Mouse (Mus musculus) MEL (cell line): ENCODE measurements around the gene Hbp1. TPM values are rescaled to one million over a fixed set of nuclear protein-coding genes. Genes with fewer than 3 reads are reported as not detected.

ENCODE experiments used
- DNase-seq: peaks from one replicate; pipeline ENCODE4 v3.0.0; 2011; ENCODE audit warnings: low read depth, low spot score
- H3K27ac ChIP-seq: 2 replicates; pipeline ENCODE4 v1.5.1; 2012; ENCODE audit warnings: low read depth, mild to moderate bottlenecking, control low read depth, low read length, moderate library complexity; ENCODE audit not compliant: control insufficient read depth
- H3K27me3 ChIP-seq, 2 experiments: fragments of 150-350 bp in 1 of 2; sonication (generic) in 1 of 2; 2 replicates each; pipeline ENCODE4 v1.6.1; 2012; ENCODE audit warnings: low read length in 2 of 2, mild to moderate bottlenecking in 2 of 2, improper control_type of control experiment in 1 of 2, moderate library complexity in 1 of 2; ENCODE audit not compliant: insufficient read depth in 2 of 2, control insufficient read depth in 1 of 2
- H3K36me3 ChIP-seq, 2 experiments: 2 replicates each; pipeline ENCODE4 v1.6.1; 2012 to 2014; ENCODE audit warnings: low read length in 2 of 2, improper control_type of control experiment in 1 of 2, inconsistent platforms in 1 of 2, mild to moderate bottlenecking in 1 of 2; ENCODE audit not compliant: insufficient read depth in 2 of 2, control insufficient read depth in 1 of 2
- H3K4me1 ChIP-seq, 2 experiments: fragments of 150-350 bp in 1 of 2; sonication (generic) in 1 of 2; 2 replicates each; pipeline ENCODE4 v1.6.1; 2012; ENCODE audit warnings: low read length in 2 of 2, improper control_type of control experiment in 1 of 2, mild to moderate bottlenecking in 1 of 2; ENCODE audit not compliant: insufficient read depth in 2 of 2, control insufficient read depth in 1 of 2
- H3K4me3 ChIP-seq, 2 experiments: fragments of 150-350 bp in 1 of 2; sonication (generic) in 1 of 2; 2 replicates each; pipeline ENCODE4 v1.5.1; 2012; ENCODE audit warnings: low read depth in 2 of 2, low read length in 2 of 2, mild to moderate bottlenecking in 2 of 2, moderate library complexity in 2 of 2, control low read depth in 1 of 2, improper control_type of control experiment in 1 of 2; ENCODE audit not compliant: control insufficient read depth in 1 of 2, insufficient read depth in 1 of 2
- H3K79me2 ChIP-seq: 2 replicates; pipeline ENCODE4 v1.6.1; 2012; ENCODE audit warnings: mild to moderate bottlenecking, low read length, moderate library complexity; ENCODE audit not compliant: control insufficient read depth, poor library complexity, insufficient read depth
- H3K9ac ChIP-seq: 2 replicates; pipeline ENCODE4 v1.6.1; 2012; ENCODE audit warnings: low read depth, mild to moderate bottlenecking, control low read depth, low read length, moderate library complexity; ENCODE audit not compliant: control insufficient read depth, poor library complexity, severe bottlenecking
- H3K9me3 ChIP-seq: fragments of 150-350 bp; sonication (generic); replicated peaks from 2 replicates; pipeline ENCODE4 v1.6.1; 2012; ENCODE audit warnings: mild to moderate bottlenecking, low read length, improper control_type of control experiment, moderate library complexity; ENCODE audit not compliant: insufficient read depth
- CHD1 ChIP-seq: IDR thresholded peaks from 2 replicates; pipeline ENCODE4 v1.6.1; 2012; ENCODE audit warnings: low read depth, mild to moderate bottlenecking, inconsistent platforms, low read length, improper control_type of control experiment
- E2F4 ChIP-seq: IDR thresholded peaks from 2 replicates; pipeline ENCODE4 v1.6.1; 2011; ENCODE audit warnings: low read depth, low read length, improper control_type of control experiment, borderline replicate concordance
- EP300 ChIP-seq, 2 experiments: IDR thresholded peaks; 2 replicates each; pipeline ENCODE4 v1.6.1; 2011; ENCODE audit warnings: improper control_type of control experiment in 2 of 2, low read length in 2 of 2, low read depth in 1 of 2, mild to moderate bottlenecking in 1 of 2
- JUND ChIP-seq: IDR thresholded peaks from 2 replicates; pipeline ENCODE4 v1.6.1; 2011; ENCODE audit warnings: low read depth, mild to moderate bottlenecking, improper control_type of control experiment, low read length
- KAT2A ChIP-seq: conservative IDR thresholded peaks from 2 replicates; pipeline ENCODE4 v1.6.1; 2012; ENCODE audit warnings: low read depth, low read length, improper control_type of control experiment, inconsistent platforms
- MXI1 ChIP-seq: IDR thresholded peaks from 2 replicates; pipeline ENCODE4 v1.6.1; 2011; ENCODE audit warnings: mild to moderate bottlenecking, low read depth, low read length, improper control_type of control experiment
- MYC ChIP-seq: IDR thresholded peaks from 2 replicates; pipeline ENCODE4 v1.6.1; 2011; ENCODE audit warnings: low read depth, mild to moderate bottlenecking, low read length, improper control_type of control experiment, moderate library complexity
- NELFE ChIP-seq: IDR thresholded peaks from 2 replicates; pipeline ENCODE4 v1.6.1; 2011; ENCODE audit warnings: low read depth, low read length, improper control_type of control experiment
- NRF1 ChIP-seq: IDR thresholded peaks from 2 replicates; pipeline ENCODE4 v1.6.1; 2014; ENCODE audit warnings: low read depth, mild to moderate bottlenecking, inconsistent platforms, low read length, improper control_type of control experiment, moderate library complexity; ENCODE audit not compliant: poor library complexity, insufficient read depth, severe bottlenecking
- POLR2AphosphoS2 ChIP-seq: IDR thresholded peaks from 2 replicates; pipeline ENCODE4 v1.6.1; 2011; ENCODE audit warnings: low read length, improper control_type of control experiment
- POLR2AphosphoS5 ChIP-seq: IDR thresholded peaks from 2 replicates; pipeline ENCODE4 v1.6.1; 2012; ENCODE audit warnings: low read depth, borderline replicate concordance, mild to moderate bottlenecking, inconsistent platforms, low read length, moderate library complexity, mixed read lengths
- RAD21 ChIP-seq: IDR thresholded peaks from 2 replicates; pipeline ENCODE4 v1.6.1; 2011; ENCODE audit warnings: mild to moderate bottlenecking, low read depth, low read length, improper control_type of control experiment
- SMC3 ChIP-seq: IDR thresholded peaks from 2 replicates; pipeline ENCODE4 v1.6.1; 2011; ENCODE audit warnings: low read depth, low read length, improper control_type of control experiment
- TAL1 ChIP-seq: IDR thresholded peaks from 2 replicates; pipeline ENCODE4 v1.6.1; 2012; ENCODE audit warnings: mild to moderate bottlenecking, inconsistent platforms, low read length, moderate library complexity, mixed read lengths
- TCF12 ChIP-seq: IDR thresholded peaks from 2 replicates; pipeline ENCODE4 v1.6.1; 2014; ENCODE audit warnings: low read depth, mild to moderate bottlenecking, inconsistent platforms, low read length, improper control_type of control experiment, moderate library complexity
- UBTF ChIP-seq: IDR thresholded peaks from 2 replicates; pipeline ENCODE4 v1.6.1; 2012; ENCODE audit warnings: low read depth, mild to moderate bottlenecking, inconsistent platforms, low read length, improper control_type of control experiment, moderate library complexity, borderline replicate concordance; ENCODE audit not compliant: insufficient read depth
- USF1 ChIP-seq: IDR thresholded peaks from 2 replicates; pipeline ENCODE4 v1.6.1; 2014; ENCODE audit warnings: low read depth, mild to moderate bottlenecking, inconsistent platforms, low read length, improper control_type of control experiment, moderate library complexity
- USF2 ChIP-seq, 2 experiments: IDR thresholded peaks; 2 replicates each; pipeline ENCODE4 v1.6.1; 2011 to 2012; ENCODE audit warnings: improper control_type of control experiment in 2 of 2, low read length in 2 of 2, borderline replicate concordance in 1 of 2, inconsistent platforms in 1 of 2, low read depth in 1 of 2, mild to moderate bottlenecking in 1 of 2; ENCODE audit not compliant: insufficient read depth in 1 of 2
- ZKSCAN1 ChIP-seq: IDR thresholded peaks from 2 replicates; pipeline ENCODE4 v1.6.1; 2012; ENCODE audit warnings: low read depth, mild to moderate bottlenecking, inconsistent platforms, low read length, improper control_type of control experiment, moderate library complexity
- ZNF384 ChIP-seq: IDR thresholded peaks from 2 replicates; pipeline ENCODE4 v1.6.1; 2012; ENCODE audit warnings: low read depth, mild to moderate bottlenecking, inconsistent platforms, low read length, improper control_type of control experiment
- polyA plus RNA-seq, 2 experiments: library from polyadenylated mRNA; stranded (reverse) in 1 of 2; unstranded in 1 of 2; fragments of >175 nt in 1 of 2; fragments of >200 nt in 1 of 2; gene quantifications; 2 replicates each; pipeline versions ENCODE4 v1.2.1 to v1.2.4; 2012; ENCODE audit warnings: low replicate concordance in 2 of 2, low read depth in 1 of 2; ENCODE audit not compliant: insufficient read length in 2 of 2, insufficient read depth in 1 of 2, missing spikeins in 1 of 2
- total RNA-seq: library from RNA; depleted of rRNA; stranded (reverse); fragments of 300-350 nt; gene quantifications from 2 replicates; pipeline ENCODE4 v1.2.3, GENCODE M21; 2012

Hbp1 gene
- total and polyA plus RNA-seq, 3 experiments, result 4.3 to 8.8 TPM; not detected in 1

DNA sequence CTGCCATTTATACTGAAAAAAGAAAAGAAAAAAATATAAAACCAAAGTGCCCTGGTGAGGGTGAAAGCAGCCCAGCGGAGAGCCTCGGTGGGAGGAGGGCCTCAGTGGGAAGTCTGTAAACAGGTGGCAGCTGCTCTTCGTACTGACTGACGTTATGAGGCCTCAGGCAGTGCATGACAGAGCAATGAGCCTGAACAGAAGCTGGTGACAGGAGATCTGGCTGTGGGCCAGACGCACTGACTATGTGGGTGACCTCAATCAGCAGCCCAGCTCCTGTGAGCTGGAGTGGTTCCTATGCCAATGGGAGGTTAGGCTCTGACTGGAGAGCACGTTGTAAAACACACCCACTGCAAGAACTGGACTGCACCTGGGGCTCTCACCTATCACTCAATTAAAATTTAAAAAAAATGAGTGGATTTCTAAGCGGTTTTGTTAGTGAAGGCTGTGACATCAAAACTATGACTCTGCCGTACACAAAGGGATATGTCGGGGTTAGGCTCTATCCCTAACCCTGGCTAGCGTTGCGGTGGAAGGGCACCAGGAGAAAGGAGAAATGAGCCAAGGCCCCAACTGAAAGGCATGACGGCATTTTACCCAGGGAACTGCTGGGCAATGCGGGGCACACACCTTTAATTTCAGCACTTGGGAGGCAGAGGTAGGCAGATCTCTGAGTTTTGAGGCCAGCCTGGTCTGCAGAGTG lies 23.3 kb upstream of the Hbp1 start (continued):
- TF ChIP-seq E2F4 (no peak), POLR2AphosphoS5 (no peak), ZKSCAN1 (no peak), NELFE (no peak), ZNF384 (no peak), TAL1 (peak; percentile 82), EP300 (IDR thresholded peaks at IDR 0.05; ENCODE audit: low read depth in 1 of 2, low read length in 2 of 2) (peak; percentile 80 to 89), CHD1 (no peak), USF2 (IDR thresholded peaks at IDR 0.05; ENCODE audit: borderline replicate concordance in 1 of 2, insufficient read depth in 1 of 2, low read depth in 1 of 2, low read length in 2 of 2) (no peak), MYC (no peak), POLR2AphosphoS2 (no peak), RAD21 (peak; percentile 3), UBTF (no peak), MXI1 (peak; percentile 82; the same call in 1 of the 2 replicates)

- no peak overlapping the region for H3K27ac ChIP-seq
- H3K36me3 ChIP-seq, result peaks cover 0 to 25% of the 10 kb centered on the region in 2 experiments; a peak in 2 of 4 replicates
- TF ChIP-seq UBTF (no peak), SMC3 (no peak), ZNF384 (no peak), USF2 (IDR thresholded peaks at IDR 0.05; ENCODE audit: borderline replicate concordance in 1 of 2, insufficient read depth in 1 of 2, low read depth in 1 of 2, low read length in 2 of 2) (no peak), TCF12 (no peak), KAT2A (no peak), CHD1 (no peak), JUND (no peak), NRF1 (no peak), USF1 (no peak)
- TF ChIP-seq, all 39 proteins: peak for 0
- Histone ChIP-seq H3K4me3 (no peak overlapping the region), H3K79me2 (no peaks in the 10 kb centered on the region), H3K9me3 (no peaks in the 10 kb centered on the region), H3K27me3 (no peaks in the 10 kb centered on the region), H3K9ac (no peak overlapping the region), H3K4me1 (peaks cover 0 to 13% of the 10 kb centered on the region in 2 experiments)
- DNase-seq, result no peak
These were observed 21.2 kb upstream of the Hbp1 start for GRCm38 (mm10) chr12:31971547-31971946.
